Mouse (Mus musculus) spleen, postnatal 14 days (tissue): ENCODE results near the gene Jdp2.
A peak's percentile ranks its signal among the peaks of the same experiment; 100 is the strongest.

ENCODE experiments used
- DNase-seq, 2 experiments: peaks; one replicate each; pipeline ENCODE4 v3.0.0; 2021 to 2022; ENCODE audit warnings: low spot score in 2 of 2

The Jdp2 gene

GRCm38 (mm10) chr12:85598611-85599477 is at the start of gene Jdp2:
Gene Jdp2 (plus strand): TSS chr12:85599027.
- peak; percentile 40 to 51 for DNase-seq

- DNase-seq = no peak
Measured at GRCm38 (mm10) chr12:85549661-85550060, 49.2 kb upstream of the Jdp2 start.

DNA sequence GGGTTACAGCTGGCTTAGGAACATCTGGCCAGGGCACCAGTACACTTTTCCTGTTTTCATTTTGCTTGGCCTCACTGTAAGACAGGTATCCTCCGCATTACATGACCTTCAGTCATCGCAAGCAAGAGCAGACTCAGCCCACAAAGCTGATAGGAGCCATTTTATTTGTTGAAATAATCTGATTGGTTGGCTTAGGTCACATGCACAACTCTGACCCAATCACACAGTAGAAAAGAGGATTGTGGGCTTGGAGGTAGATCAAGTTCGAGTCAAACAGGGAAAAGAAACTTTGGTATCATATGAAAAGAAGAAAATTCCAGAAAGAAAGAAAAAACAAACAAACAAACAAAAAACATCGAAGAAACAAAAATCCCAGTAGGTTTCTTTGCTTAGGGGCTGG is 48.4 kb upstream of the Jdp2 start:
- no peak for DNase-seq

GRCm38 (mm10) chr12:85559299-85559698 is 39.5 kb upstream of the Jdp2 start:
- DNase-seq = no peak

DNA sequence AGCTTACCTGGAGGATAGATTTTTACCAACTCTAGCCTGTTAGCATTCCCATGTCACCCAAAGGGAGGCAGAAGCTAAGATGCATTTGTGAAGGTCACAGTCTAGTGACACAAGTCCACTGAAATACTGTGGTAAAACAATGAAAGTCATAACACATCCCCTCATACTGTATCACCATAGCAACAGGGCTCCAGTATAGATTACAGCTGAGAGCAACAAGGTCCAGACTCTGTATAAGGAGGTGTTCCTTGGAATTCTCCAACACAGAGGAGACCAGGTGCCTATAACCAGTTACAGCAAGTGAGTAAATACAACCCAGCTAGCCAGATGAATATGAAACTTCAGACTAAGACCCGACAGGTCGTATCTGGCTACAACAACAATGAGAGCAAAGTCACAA is 33.4 kb upstream of the Jdp2 start:
- no peak for DNase-seq

DNA sequence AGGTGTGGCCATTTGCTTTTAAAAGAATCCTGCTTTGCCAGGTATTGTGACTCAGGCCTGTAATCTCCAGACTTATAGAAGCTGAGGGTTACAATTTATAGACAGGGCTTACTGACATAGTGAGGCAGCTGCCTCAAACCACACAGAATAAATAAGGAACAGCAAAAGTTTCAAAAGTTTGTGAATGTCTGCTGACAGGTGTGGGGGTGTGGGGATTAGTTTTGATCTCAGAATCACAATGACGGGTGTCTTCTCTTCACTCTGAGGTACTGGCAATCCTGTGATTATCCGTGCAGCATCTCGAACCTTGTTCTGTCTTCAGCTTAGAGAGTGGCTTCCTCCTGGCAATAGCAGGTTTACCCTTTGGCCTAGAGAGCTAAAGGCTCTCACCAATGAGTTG is 30.5 kb upstream of the Jdp2 start:
- no peak for DNase-seq

GRCm38 (mm10) chr12:85569393-85570157 is 29.3 kb upstream of the Jdp2 start:
- no peak for DNase-seq

DNA sequence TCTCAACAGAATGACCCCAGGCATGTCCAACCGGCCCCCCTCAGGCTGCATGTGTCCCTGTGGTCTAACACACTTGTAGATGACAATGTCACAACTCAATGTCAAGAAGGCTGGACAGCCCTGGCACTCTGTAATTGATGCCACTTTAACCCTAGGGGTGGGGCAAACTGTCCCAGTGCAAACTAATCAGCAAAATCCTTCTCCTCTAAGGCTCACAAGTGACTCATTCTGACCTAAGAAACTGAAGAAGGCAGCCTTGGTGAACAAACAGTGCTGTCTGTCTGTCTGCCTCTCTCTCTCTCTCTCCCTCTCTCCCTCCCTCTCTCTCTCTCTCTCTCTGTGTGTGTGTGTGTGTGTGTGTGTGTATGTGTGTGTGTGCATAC is 28.7 kb upstream of the Jdp2 start:
- DNase-seq = no peak

DNA sequence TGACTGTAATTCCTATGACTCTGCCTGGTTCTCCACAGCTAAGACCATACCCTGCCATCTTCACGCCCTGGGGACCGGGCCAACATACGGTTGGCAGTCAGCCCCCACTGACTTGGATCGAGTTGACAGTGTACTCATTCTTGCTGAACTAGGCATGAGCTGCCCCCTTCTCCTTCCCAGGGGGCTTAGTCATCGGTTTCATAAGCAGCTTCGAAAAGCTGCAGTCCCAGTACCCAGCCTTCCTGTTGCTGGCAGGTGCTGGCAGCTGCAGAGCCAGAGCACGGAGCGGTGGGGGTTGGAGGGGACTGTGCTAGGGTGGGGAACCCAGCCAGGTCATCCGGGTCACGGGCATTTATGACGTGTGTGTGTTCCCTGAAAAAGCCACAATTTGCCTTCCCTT is 27.5 kb upstream of the Jdp2 start:
- DNase-seq = no peak

DNA sequence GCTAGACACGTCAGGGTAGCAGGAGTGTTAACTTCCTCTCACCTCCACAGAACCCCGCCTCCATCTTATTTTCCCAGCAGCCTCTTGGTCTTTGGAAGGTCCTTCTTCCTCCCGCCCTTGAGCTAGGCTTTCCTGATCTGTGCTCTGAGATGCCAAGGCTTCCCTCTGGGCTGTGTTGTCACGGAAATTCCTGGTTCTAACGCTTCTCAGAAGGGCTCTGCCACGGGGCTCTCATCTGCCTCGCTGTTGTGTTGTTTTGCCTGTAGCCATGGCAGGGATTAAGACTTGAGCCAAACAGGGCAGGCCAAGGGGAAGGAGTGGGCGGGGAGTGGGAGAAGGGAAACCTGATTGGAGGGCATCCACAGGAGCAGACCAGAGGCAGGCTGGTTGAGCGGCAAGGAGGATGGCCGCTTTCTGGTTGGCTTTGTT is 26.8 kb upstream of the Jdp2 start:
- no peak for DNase-seq

GRCm38 (mm10) chr12:85574806-85575495 is 23.9 kb upstream of the Jdp2 start:
- DNase-seq = no peak

GRCm38 (mm10) chr12:85575496-85575840 is 23.4 kb upstream of the Jdp2 start:
- no peak for DNase-seq

GRCm38 (mm10) chr12:85581261-85582066 is 17.4 kb upstream of the Jdp2 start:
- no peak for DNase-seq

DNA sequence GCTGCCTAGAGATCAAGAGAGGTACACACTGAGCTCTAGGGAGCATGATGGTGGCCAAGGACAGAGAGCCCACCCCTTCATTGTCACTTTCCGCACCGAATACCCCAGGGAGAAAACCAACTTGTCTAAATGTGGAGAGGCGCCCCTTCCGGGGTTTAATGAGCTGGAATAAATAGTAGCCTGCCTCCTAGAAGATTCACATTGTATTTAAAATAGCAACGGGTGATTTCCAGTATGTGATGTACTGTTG is 16.8 kb upstream of the Jdp2 start:
- DNase-seq = no peak

GRCm38 (mm10) chr12:85585761-85586258 is 13.0 kb upstream of the Jdp2 start:
- DNase-seq = no peak

DNA sequence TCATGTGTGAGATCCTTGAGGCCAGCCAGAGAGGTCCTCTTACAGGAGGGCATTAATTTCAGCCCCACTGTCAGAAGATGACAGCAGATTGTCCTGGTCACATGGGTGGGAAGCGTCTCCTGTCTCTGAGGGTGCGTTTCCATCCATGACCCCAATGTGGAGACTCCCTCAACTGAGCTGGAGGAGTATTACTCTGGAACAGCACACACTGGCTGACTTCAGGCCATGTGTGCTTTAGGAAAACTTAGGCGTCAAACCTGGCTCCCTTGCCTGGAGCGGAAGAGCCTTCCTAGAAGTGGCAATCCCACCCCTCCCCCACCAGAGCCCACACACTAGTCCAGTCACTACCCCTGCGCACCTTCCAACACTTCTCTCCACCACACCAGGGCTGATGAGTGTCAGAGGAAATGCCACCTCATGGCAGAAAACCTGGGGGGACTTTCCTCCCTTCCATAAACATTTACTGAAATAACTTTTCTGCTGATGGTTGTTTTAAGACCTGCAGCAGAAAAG is 8.9 kb upstream of the Jdp2 start:
- DNase-seq = no peak

- no peak for DNase-seq
Measured at GRCm38 (mm10) chr12:85592943-85593342, 5.9 kb upstream of the Jdp2 start.

GRCm38 (mm10) chr12:85594390-85594789 is 4.4 kb upstream of the Jdp2 start:
- DNase-seq = no peak

DNA sequence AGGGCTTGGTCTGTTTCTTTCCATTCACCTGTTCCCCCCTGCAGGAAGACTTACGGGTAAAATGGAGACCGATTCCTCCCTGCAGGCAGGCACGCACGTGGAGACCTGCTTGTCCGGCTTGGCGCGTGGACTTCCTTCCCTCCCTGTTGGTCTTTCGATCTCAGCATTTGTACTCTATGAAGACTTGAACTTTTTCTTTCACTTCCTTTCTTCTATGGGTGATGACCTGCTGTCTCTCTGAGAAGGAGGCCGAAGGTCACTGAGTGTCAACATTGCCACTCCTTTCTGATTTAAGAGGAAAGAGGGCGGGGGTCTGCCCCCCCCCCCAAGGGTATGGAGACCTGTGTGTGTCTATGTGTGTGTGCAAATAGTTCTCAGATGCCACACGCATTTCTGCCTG is 774 bp upstream of the Jdp2 start:
- no peak for DNase-seq

DNA sequence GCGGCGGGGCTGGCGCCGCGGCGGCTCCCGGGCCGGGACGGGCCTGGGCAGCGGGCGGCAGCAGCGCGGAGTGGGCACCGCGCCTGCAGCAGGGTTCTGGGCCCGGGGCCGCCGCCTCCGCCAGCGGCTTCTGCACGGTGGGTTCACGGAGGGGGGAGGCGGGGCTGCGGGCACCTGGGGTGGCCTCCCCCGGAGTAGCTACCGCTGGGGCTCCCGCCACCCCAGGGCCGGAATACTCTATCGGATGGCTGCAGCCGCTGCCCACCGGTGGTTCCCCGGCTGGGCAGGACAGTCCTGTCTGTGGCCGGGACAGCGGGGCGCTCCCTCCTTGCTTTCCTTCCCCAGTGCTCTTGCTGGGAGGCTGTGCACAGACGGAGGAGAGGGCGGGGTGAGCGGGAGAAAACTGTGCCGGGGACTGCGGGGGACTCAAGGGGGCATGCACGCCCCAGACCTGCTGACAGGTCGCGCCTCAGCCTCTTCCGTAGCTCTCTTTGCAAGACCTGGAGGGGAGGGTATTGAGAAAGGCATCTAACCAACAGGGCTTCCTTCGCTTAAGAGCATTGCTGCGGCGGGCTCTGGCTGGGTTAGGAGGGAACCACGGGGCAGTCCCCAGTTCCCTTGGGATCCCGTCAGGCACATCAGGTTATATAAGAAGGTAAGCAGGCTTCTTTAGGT is 788 bp downstream of the Jdp2 start:
- peak in 1 of 2 experiments; percentile 6 for DNase-seq

DNA sequence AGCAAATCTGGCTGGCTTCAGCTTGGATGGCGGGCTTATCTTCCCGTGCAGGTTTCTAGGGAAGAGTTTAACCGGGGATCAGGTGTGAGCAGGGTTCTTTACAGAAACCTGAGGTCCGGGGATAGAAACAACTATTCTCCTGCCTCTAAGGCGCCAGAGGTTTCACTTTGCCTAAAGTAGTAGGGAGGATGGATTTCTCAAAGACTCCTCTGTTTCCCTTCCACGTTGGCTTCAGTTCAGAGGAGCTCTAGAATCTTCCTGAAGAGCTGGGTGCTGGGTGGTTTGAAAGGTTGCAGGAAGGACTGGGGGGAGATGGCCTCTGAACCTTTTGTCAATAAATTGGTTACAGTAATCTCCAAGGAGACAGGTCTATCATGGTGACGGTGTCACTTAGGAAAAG is 1.8 kb downstream of the Jdp2 start:
- DNase-seq = no peak
